Mouse (Mus musculus) heart, embryonic 15.5 days (tissue): Measurements from ENCODE around the gene Fam76a. TPM values are rescaled to one million over a fixed set of nuclear protein-coding genes. Genes with fewer than 3 reads are reported as not detected.
A peak's percentile ranks its signal among the peaks of the same experiment; 100 is the strongest.
"Not testable (repeated sequence)": the region's sequence is repeated elsewhere in the genome, so short reads cannot be mapped to it uniquely, and the experiment has no call there.

Experiments used
- ATAC-seq: fragments of 200-750 bp; cut with Nextera tagmentation; replicated peaks from 2 replicates; pipeline ENCODE4 v1.8.0; 2017; ENCODE audit warnings: low read depth, moderate TSS enrichment; ENCODE audit not compliant: insufficient number of reproducible peaks, insufficient read depth, low FRiP score
- H3K27ac ChIP-seq: fragments of 300-500 bp; sonication (generic); 2 replicates; pipeline ENCODE4 v1.5.1; 2015; ENCODE audit warnings: mild to moderate bottlenecking, inconsistent platforms
- H3K27me3 ChIP-seq: fragments of 300-500 bp; sonication (generic); 2 replicates; pipeline ENCODE4 v1.6.1; 2015; ENCODE audit warnings: inconsistent platforms
- H3K36me3 ChIP-seq: fragments of 300-500 bp; sonication (generic); 2 replicates; pipeline ENCODE4 v1.6.1; 2015; ENCODE audit warnings: mild to moderate bottlenecking, inconsistent platforms
- H3K4me1 ChIP-seq: fragments of 300-500 bp; sonication (generic); replicated peaks from 2 replicates; pipeline ENCODE4 v1.6.1; 2015; ENCODE audit warnings: inconsistent platforms
- H3K4me2 ChIP-seq: fragments of 300-500 bp; sonication (generic); 2 replicates; pipeline ENCODE4 v1.6.1; 2015; ENCODE audit warnings: inconsistent platforms, mild to moderate bottlenecking, moderate library complexity
- H3K4me3 ChIP-seq: fragments of 300-500 bp; sonication (generic); 2 replicates; pipeline ENCODE4 v1.5.1; 2015; ENCODE audit warnings: mild to moderate bottlenecking, inconsistent platforms
- H3K9ac ChIP-seq: fragments of 300-500 bp; sonication (generic); 2 replicates; pipeline ENCODE4 v1.6.1; 2015; ENCODE audit warnings: mild to moderate bottlenecking, inconsistent platforms
- H3K9me3 ChIP-seq: fragments of 300-500 bp; sonication (generic); replicated peaks from 2 replicates; pipeline ENCODE4 v1.6.1; 2016; ENCODE audit warnings: inconsistent platforms
- WGBS: fragments of 180-500 bp; shearing (Covaris S2); methylation state at CpG from one replicate; pipeline ENCODE4 v1.1.7; 2015; ENCODE audit warnings: mixed read lengths; 5-methylcytosine and 5-hydroxymethylcytosine counted together
- polyA plus RNA-seq: library from polyadenylated mRNA; unstranded; fragments of >200 nt; fragmentation: Nextera tagmentation; extraction: Ambion mirVana; gene quantifications from 2 replicates; pipeline ENCODE4 v1.2.1, GENCODE M21; 2015

The Fam76a gene
- polyA plus RNA-seq, 1 experiment from 2014 or later = 37.0 TPM

DNA sequence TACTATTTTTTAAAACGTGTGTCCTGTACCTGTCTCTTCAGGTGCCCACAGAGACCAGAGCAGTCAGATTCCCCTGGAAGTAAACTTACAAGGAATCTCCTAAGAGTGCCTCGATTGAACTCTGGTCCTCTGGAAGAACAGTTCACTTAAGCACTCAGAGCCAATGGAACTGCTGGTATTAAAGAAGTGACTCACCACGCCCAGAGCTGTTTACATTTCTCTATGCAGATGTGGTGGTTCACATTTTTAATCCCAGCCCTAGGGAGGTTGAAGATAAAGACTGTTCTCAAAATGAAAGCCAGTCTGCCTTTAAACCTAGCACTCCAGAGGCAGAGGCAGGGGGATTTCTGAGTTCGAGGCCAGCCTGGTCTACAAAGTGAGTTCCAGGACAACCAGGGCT, 2.2 kb downstream of the Fam76a start:
- WGBS = 82% methylated on average over 4 of the region's 4 CpGs
- Histone ChIP-seq H3K27ac (no peak overlapping the region), H3K36me3 (peaks cover 15% of the 10 kb centered on the region), H3K9ac (no peak overlapping the region), H3K9me3 (no peaks in the 10 kb centered on the region), H3K4me1 (peaks cover 11% of the 10 kb centered on the region), H3K27me3 (no peaks in the 10 kb centered on the region), H3K4me2 (no peak overlapping the region), H3K4me3 (no peak overlapping the region)
- no peak for ATAC-seq

DNA sequence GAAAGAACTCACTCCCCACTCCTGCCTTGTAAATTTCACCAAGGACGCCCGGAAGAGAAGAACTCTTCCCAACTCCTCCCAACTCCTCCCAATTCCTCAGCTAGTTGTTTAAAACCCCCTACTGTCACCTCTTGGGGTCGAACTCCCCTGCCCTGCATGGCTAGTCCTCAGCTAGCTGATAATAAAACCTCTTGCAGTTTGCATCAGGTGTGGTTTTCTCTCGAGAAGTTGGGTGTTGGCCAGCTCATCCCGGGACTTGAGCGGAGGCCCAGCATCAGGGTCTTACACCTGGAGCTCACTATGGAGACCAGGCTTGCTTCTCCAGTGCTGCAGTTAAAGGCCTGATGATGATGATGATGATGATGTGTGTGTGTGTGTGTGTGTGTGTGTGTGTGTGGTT, 3.9 kb downstream of the Fam76a start:
- H3K36me3 ChIP-seq = peaks cover 29% of the 10 kb centered on the region

DNA sequence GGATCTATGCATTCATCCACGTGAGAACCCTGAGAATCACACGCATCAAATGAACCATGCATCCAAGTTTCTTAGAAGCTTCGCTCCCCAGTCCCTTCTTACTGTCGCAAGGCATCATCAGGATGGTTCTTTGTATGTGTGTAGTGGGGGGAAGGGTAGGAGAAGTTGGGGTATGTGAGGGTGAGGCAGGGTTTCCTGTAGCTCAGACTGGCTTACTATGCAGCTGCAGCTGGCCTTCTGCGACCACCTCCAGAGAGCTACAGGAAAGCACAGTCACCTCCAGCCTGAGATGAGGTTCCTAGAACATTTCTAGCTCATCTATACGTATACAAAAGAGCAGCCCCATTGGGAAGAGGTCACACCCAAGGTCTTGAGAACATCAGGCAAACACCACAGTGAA, 10.2 kb downstream of the Fam76a start:
- no peaks in the 10 kb centered on the region for H3K9me3 ChIP-seq
- H3K27me3 ChIP-seq = no peaks in the 10 kb centered on the region
- H3K9ac ChIP-seq = no peak overlapping the region
- no peak overlapping the region for H3K4me3 ChIP-seq
- WGBS = 84% methylated on average over 6 of the region's 6 CpGs
- no peaks in the 10 kb centered on the region for H3K4me1 ChIP-seq
- ATAC-seq = no peak
- no peak overlapping the region for H3K4me2 ChIP-seq
- H3K27ac ChIP-seq = no peak overlapping the region
- H3K36me3 ChIP-seq = peaks cover 80% of the 10 kb centered on the region

More for the DNA sequence above, 3.9 kb downstream of the Fam76a start:
- not testable (repeated sequence) for H3K4me3 ChIP-seq, H3K27me3 ChIP-seq, H3K9me3 ChIP-seq, ATAC-seq, H3K4me2 ChIP-seq, H3K9ac ChIP-seq, H3K27ac ChIP-seq
- peaks cover 10% of the 10 kb centered on the region for H3K4me1 ChIP-seq
- WGBS = 75% methylated on average over 6 of the region's 6 CpGs

DNA sequence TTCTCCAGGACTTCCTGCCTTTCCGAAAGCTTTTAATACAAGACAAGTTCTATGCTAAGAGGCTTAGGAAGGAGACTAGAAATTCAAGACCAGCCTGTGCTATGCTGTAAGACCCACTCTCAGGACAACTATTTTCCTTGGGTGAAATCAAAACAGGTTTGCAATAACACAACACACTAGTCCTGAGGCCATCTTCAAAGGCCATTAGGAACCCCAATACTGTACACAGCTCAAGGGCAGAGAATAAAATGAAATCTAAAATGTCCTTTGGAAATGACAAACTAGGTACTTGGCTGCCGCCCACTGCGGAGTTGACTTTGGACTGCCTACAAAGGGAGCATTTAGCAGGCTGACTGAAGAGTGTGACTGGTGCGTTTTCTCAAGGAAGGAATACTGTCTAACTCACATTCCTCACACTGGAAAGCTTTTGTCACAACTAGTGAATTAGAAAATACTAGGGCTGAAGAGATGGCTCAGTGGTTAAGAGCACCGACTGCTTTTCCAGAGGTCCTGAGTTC, 16.5 kb downstream of the Fam76a start:
- H3K9me3 ChIP-seq = no peaks in the 10 kb centered on the region
- 0 out of 2 replicates have a peak overlapping the region, but pooled peaks have one; percentile 31 for H3K27ac ChIP-seq
- H3K36me3 ChIP-seq = peaks cover 42% of the 10 kb centered on the region
- no peak overlapping the region for H3K9ac ChIP-seq
- peaks cover 12% of the 10 kb centered on the region; the same call in 1 of the 2 replicates for H3K4me1 ChIP-seq
- WGBS = 79% methylated on average over 5 of the region's 5 CpGs
- H3K4me3 ChIP-seq = no peak overlapping the region
- H3K4me2 ChIP-seq = no peak overlapping the region
- H3K27me3 ChIP-seq = no peaks in the 10 kb centered on the region
- no peak for ATAC-seq

DNA sequence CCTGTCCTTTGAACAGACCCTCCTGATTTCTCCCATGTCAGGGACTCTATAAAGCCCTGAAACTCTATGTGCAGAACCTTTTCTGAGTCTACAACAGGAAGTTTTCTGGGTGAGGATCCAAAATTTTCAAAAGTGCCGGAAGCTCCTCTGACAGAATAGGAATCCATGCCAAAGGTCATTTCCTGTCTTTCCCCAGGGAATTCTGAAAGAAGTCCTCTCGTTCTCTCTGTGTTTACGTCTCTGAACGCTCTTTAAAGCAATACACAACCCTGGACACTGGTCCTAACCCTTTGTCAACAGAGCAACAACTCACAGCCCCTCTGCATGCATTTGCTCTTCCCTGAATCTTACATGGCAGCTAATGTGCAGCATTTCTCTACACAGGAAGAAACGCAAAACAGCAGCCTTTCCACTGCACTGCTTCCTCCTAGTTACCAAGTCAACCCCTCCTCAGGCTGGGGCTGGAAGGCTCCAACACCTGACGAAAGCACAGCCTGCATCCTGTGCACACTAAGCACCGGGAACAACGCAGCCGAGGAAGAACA, 17.5 kb downstream of the Fam76a start:
- H3K4me1 ChIP-seq = peaks cover 12% of the 10 kb centered on the region; the same call in 1 of the 2 replicates
- 60% methylated on average over 9 of the region's 9 CpGs for WGBS
- H3K9ac ChIP-seq = no peak overlapping the region
- peaks cover 36% of the 10 kb centered on the region for H3K36me3 ChIP-seq
- no peaks in the 10 kb centered on the region for H3K27me3 ChIP-seq
- no peak overlapping the region for H3K4me3 ChIP-seq
- H3K27ac ChIP-seq = peak overlapping the region; percentile 31
- H3K9me3 ChIP-seq = no peaks in the 10 kb centered on the region
- ATAC-seq = no peak
- no peak overlapping the region for H3K4me2 ChIP-seq

DNA sequence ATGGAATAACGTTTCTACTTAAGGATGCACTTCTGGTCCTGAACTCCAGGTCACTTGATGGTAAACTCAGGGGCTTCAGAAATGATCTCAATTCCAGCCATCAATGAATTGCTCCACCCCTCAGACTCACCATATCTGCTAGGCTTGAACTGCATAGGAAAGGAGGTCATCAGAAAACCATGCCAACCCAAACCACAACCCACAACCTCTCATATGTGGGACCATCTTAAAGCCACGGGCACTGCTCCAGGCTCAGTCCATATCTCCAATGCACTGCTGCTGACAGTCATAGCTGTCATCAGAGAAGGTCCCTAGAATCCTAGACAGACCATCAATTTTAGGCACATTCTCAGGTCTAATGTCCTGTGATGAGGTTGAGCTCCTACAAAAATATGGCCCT, 18.3 kb downstream of the Fam76a start:
- H3K36me3 ChIP-seq = peaks cover 29% of the 10 kb centered on the region
- H3K9me3 ChIP-seq = no peaks in the 10 kb centered on the region
- no peak overlapping the region for H3K9ac ChIP-seq
- peaks cover 12% of the 10 kb centered on the region; the same call in 1 of the 2 replicates for H3K4me1 ChIP-seq
- no peak for ATAC-seq
- H3K4me3 ChIP-seq = no peak overlapping the region
- WGBS = 79% methylated on average over 2 of the region's 2 CpGs
- H3K27ac ChIP-seq = peak overlapping the region; percentile 31; the same call in 1 of the 2 replicates
- no peaks in the 10 kb centered on the region for H3K27me3 ChIP-seq
- no peak overlapping the region for H3K4me2 ChIP-seq

DNA sequence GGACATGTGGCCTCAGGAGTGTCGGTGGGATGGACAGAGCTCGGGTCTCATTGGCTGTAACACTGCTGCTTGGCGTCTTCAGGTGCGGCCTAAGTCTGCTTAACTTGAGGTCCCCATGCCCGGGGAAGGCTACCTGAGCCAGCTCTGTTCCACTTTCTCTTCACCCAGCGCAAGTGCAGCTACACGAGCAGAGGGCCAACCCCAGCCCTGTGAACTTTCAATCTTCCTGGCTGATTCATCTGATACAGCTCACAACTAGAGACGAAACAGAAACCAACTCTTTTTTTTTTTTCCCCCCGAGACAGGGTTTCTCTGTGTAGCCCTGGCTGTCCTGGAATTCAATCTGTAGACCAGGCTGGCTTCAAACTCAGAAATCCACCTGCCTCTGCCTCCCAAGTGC, 24.2 kb downstream of the Fam76a start:
- H3K27ac ChIP-seq = no peak overlapping the region
- H3K9me3 ChIP-seq = no peaks in the 10 kb centered on the region
- no peaks in the 10 kb centered on the region for H3K4me1 ChIP-seq
- no peak overlapping the region for H3K9ac ChIP-seq
- ATAC-seq = no peak
- no peaks in the 10 kb centered on the region for H3K27me3 ChIP-seq
- 77% methylated on average over 9 of the region's 9 CpGs for WGBS
- H3K4me3 ChIP-seq = no peak overlapping the region
- peaks cover 13% of the 10 kb centered on the region; the same call in 1 of the 2 replicates for H3K36me3 ChIP-seq
- H3K4me2 ChIP-seq = no peak overlapping the region

DNA sequence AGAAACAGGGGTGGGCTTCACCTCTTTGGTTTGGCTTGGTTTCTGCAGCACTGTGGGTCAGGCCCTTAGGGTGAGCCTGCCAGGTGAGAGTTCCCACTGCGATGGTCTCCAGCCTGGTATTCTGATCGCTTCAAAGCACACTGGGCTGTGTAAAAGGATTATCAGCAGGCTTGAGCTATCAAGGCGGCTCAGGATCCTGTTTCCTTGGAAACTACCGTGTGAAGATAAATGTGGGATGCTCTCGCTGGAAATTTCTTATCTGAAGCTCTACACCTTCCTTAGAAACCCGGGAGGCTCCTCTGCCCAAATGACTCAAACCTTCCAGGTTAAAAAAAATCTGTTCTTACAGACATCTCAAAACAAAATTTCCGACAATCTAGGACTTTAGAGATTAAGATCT, 28.0 kb downstream of the Fam76a start:
- Histone ChIP-seq H3K4me1 (no peaks in the 10 kb centered on the region), H3K36me3 (no peaks in the 10 kb centered on the region), H3K9ac (no peak overlapping the region), H3K9me3 (no peaks in the 10 kb centered on the region), H3K4me2 (no peak overlapping the region), H3K27me3 (no peaks in the 10 kb centered on the region), H3K27ac (no peak overlapping the region), H3K4me3 (no peak overlapping the region)
- ATAC-seq = no peak
- WGBS = 7% methylated on average over 7 of the region's 7 CpGs

DNA sequence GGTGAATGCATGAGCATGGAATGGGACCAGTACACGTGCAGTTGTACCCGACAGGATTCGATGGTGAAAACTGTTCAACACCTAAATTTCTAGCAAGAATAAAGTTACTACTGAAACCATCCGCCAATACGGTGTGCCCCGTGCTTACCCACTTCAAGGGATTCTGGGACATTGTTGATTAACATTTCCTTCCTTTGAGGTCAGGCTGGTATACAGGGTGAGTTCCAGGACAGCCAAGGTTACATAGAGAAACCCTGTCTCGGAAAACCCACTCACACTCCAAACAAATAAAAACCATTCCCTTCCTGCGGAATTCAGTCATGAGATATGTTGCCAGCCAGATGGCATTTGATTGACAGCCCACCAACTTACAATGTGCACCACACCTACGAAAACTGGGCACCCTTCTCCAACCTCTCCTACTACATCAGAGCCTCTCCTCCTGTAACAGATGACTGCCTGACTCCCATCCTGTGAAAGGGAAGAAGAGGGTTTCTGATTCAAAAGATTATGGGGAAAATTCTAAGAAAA, 37.4 kb downstream of the Fam76a start:
- Histone ChIP-seq H3K9me3 (no peaks in the 10 kb centered on the region), H3K27me3 (no peaks in the 10 kb centered on the region), H3K4me1 (peaks cover 26% of the 10 kb centered on the region), H3K4me2 (peak overlapping the region; percentile 95), H3K9ac (peak overlapping the region; percentile 90), H3K4me3 (peak overlapping the region; percentile 86), H3K36me3 (peaks cover 7% of the 10 kb centered on the region), H3K27ac (peak overlapping the region; percentile 84)
- 0 out of 2 replicates have a peak, but pooled peaks have one; percentile 25 for ATAC-seq
- 7% methylated on average over 9 of the region's 9 CpGs for WGBS

DNA sequence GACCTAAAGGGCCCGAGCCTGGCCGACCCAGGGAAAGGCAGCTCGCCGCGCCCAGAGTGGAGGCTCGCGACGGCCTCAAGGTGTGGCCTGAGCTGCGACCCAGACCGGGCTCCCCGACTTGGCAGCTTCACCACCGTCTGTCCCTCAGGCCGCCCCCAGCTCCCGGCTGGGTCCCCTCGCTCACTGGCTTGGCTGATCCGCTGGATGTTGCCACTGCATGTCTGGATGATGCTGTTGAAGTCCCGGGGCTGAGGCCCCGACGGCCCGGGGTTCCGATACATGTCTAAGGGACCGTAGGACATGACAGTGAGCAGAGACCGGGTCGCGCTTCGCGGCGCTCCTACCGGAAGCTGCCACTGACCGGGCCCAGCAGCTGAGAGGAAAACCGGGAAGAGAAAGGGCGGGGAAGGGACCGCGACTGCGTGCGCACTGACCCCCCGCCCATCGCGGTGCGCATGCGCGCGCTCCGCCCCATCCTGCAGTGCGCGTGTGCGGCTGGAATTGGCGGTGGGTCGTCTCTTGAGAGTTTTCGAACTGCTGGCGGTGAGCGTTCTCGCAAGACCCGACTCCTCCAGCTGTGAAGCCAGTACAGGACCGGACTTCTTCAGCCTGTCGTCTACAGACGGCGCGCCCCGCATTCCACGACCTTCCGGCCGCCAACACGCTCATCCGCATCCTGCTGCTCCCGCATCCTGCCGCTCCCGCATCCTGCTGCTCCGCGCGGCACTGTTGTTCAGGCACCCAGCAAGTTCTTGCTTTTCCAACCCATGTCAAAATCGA, 38.1 kb downstream of the Fam76a start, which contains the start of gene Stx12:
Gene Stx12 (minus strand): TSS at position 446 of the 780 bp plus-strand sequence.
- H3K27ac ChIP-seq = peak within 1 kb of the TSS; percentile 84
- no peaks in the 10 kb centered on the region for H3K27me3 ChIP-seq
- H3K36me3 ChIP-seq = peaks cover 7% of the 10 kb centered on the region
- H3K9me3 ChIP-seq = no peaks in the 10 kb centered on the region
- peaks cover 27% of the 10 kb centered on the region for H3K4me1 ChIP-seq
- H3K9ac ChIP-seq = peak within 1 kb of the TSS; percentile 90
- under 1% methylated on average over 72 of the region's 72 CpGs for WGBS
- H3K4me3 ChIP-seq = peak within 1 kb of the TSS; percentile 86
- peak within 1 kb of the TSS; percentile 95 for H3K4me2 ChIP-seq
- ATAC-seq = peak; percentile 92

DNA sequence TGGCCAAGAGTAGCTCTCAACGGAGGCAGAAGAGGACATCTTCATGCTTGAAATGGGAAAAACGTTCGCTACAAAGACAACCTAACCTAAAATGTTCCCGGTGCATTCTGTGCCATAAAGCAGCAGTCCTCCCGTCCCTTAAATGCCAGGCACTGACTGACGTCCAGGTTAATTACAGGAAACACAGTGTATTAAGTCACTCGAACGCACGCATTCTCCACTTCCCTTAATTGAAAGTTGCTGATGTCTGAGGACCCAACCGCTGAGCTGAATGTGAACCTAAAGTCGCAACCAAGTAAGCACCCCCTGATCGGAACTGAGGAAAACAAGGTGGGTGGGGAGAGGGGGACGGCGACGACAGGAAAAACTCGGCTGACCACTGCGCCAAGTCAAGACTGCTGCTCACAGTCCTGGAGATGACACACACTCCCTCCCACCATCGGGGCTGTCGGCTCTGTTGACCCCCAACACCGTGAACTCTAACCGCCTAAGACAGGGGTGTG, 38.7 kb downstream of the Fam76a start:
- peak overlapping the region; percentile 95 for H3K4me2 ChIP-seq
- H3K4me3 ChIP-seq = peak overlapping the region; percentile 86
- peaks cover 27% of the 10 kb centered on the region for H3K4me1 ChIP-seq
- peak overlapping the region; percentile 84 for H3K27ac ChIP-seq
- H3K9ac ChIP-seq = peak overlapping the region; percentile 90
- peaks cover 7% of the 10 kb centered on the region for H3K36me3 ChIP-seq
- H3K27me3 ChIP-seq = no peaks in the 10 kb centered on the region
- ATAC-seq = no peak; the same call in 1 of the 2 replicates
- H3K9me3 ChIP-seq = no peaks in the 10 kb centered on the region
- WGBS = 2% methylated on average over 21 of the region's 21 CpGs
